Mouse (Mus musculus) lung, adult 18-20 months (tissue): ENCODE data around the gene Stk11ip.

Experiments used
- DNase-seq, 2 experiments: peaks; one replicate each; pipeline ENCODE4 v3.0.0; 2022; ENCODE audit warnings: mixed read lengths in 2 of 2

The Stk11ip gene

DNA sequence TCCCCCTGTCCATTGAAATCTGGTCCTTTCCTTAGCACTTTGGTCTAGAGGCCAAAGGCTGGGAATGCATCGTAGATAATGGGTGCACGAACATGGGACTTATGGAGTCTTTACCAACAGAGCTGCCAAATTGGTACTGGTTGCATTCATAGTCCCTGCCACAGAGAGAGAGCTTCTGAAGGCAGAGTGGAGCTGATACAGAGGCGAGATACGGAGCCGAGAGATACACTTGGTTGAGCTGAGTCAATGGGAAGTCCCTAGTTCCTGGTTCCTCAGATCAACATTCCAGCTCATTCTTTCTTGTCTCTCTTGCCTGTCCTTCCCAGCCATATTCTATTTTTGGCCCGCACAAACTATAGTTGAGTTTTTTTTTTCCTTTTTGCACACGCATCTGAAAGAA, 52.4 kb downstream of the Stk11ip start:
- no peak for DNase-seq

DNA sequence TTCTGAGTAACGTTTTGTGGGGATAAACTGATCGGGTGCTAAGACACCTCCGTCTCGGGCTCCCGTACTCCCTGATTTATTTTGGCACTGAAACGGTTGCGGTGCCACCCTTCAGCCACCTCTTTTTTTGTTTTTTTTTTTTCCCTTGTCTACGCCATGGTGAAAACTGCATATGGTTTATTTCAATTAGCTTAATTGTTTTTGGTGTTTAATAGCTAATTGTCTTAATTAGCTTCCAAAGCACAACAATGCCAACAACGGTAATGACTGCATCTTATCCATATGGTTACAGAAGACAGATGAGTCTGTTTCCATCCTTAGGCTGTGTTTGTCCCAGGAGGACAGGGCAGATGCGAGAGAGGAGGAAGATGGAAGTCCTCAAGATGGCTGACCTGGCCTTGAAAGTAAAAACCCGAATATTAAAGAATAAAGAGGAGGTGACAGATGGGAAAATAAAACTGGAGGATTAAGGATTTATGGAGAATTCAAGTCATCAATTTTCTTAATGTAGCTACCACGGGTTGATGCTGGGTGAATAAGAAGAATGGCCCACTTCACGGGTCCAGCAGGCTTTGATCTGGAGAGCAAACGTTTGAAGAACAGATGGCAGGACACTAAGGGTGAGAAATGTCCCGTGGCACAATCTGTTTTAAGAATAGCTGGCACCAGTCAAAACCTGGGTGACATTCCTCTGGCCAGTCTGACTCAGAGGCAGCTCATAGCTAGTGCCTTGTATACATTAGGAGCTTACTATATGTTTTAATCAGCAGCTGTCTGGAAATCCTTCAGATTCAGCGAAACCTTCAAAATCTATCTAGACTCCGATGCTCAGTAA, 53.4 kb downstream of the Stk11ip start:
- DNase-seq: no peak

DNA sequence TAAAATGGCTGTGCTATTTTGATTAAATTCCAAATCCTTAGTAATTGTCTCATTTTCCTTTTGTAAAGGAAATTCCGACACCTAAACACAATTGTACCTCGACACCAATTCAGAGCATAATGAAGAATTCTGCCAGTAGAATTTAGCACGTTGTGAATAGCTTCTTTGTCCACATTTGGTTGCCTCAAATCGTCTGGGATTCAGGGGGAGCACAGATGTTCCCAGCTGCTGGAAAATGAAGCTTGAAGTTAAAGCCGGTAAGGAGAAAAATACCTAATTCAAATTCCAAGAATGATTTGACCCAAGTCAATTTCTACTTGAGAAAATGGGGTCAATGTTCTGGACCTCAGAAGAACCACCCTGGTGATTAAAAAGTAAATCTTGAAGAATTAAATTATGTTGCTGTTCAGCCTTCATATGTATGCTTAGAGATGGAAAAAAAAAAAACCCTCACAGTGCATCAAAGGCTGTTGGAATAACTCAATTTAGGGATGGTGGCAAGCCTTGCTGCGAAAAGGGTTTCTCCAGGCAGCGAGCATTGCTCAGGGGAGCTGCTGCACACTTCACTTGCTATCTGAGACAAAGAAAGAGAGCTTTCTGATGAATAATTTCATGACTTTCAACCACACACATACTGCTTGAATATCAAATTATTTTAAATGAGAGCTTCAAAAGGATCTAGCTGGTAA, 60.8 kb downstream of the Stk11ip start:
- no peak for DNase-seq

DNA sequence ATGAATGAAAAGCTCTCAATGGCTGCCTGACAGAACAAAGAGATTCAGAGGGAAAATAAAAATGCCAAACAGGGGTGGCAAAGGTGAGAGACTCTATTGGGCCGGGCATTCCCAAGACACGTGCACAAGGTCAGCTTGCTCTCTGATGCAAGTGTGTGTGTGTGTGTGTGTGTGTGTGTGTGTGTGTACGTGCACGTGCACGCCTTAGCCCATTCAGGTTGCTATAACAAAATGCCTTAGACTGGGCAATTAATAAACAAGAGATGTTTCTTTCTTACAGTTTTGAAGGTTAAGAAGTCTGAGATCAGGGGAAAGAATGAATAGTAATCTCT, 61.3 kb downstream of the Stk11ip start:
- DNase-seq: no peak

DNA sequence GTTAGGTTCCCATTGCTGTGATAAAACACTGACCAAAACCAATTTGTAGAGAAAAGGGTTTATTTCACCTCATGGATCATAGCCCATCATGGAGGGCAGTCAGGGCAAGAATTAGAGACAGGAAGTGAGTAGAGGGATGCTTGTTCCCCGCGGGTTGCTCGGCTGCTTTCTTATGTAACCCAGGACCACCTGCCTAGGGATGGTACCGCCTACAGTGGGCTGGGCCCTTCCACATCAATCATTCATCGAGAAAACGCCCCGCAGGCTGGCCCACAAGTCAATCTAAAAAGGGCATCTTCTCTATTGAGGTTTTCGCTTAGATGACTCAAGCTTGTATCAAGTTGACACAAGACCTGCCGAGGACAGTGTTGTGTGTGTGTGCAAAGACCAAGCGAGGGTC, 61.7 kb downstream of the Stk11ip start:
- DNase-seq: no peak

DNA sequence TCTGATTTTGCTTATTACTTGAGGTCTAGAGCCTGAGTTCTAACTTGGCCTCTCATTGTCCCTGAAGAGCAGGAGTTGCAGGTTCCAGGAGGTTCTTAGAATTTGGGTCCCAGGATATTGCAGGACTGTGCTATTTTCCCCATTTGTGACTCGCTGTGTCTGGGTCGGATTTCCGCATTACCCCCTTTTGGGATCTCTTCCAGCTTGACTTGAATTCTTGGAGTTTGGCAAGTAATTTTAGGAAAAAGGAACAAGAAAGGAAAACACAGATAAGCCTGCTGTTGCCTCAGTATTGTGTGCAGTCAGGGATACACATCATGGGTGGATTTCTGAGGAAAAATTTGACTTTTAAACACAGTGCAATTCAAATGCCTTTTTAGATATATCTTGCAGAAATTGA, 65.5 kb downstream of the Stk11ip start:
- DNase-seq: no peak
